Mouse (Mus musculus) ovary, postnatal 14 days (tissue): Measurements from ENCODE around the gene Wwox.

Source experiments
- DNase-seq: peaks from one replicate; pipeline ENCODE4 v3.0.0; 2022; ENCODE audit warnings: low spot score

Wwox gene

GRCm38 (mm10) chr8:114870410-114870809, 431.0 kb downstream of the Wwox start:
- DNase-seq, result no peak

- DNase-seq, result no peak
Observed at GRCm38 (mm10) chr8:114872491-114872890, 433.0 kb downstream of the Wwox start.

- DNase-seq, result no peak
Observed at GRCm38 (mm10) chr8:114875161-114875560, 435.7 kb downstream of the Wwox start.

GRCm38 (mm10) chr8:114876161-114876611, 436.7 kb downstream of the Wwox start:
- no peak for DNase-seq

GRCm38 (mm10) chr8:114876696-114877206, 437.3 kb downstream of the Wwox start:
- DNase-seq, result no peak

GRCm38 (mm10) chr8:114877234-114877633, 437.8 kb downstream of the Wwox start:
- no peak for DNase-seq

- no peak for DNase-seq
Observed at GRCm38 (mm10) chr8:114878449-114879276, 439.2 kb downstream of the Wwox start.

GRCm38 (mm10) chr8:114879277-114879568, 439.8 kb downstream of the Wwox start:
- no peak for DNase-seq

- no peak for DNase-seq
Observed at GRCm38 (mm10) chr8:114879678-114880077, 440.2 kb downstream of the Wwox start.

- DNase-seq, result no peak
Observed at GRCm38 (mm10) chr8:114880475-114881135, 441.1 kb downstream of the Wwox start.

GRCm38 (mm10) chr8:114881891-114882401, 442.5 kb downstream of the Wwox start:
- no peak for DNase-seq

- no peak for DNase-seq
Observed at GRCm38 (mm10) chr8:114882504-114882903, 443.0 kb downstream of the Wwox start.

- DNase-seq, result no peak
Observed at GRCm38 (mm10) chr8:114882936-114883606, 443.6 kb downstream of the Wwox start.

GRCm38 (mm10) chr8:114883967-114884366, 444.5 kb downstream of the Wwox start:
- no peak for DNase-seq

- no peak for DNase-seq
Observed at GRCm38 (mm10) chr8:114885026-114885592, 445.7 kb downstream of the Wwox start.

GRCm38 (mm10) chr8:114888388-114888787, 448.9 kb downstream of the Wwox start:
- DNase-seq, result no peak

- DNase-seq, result no peak
Observed at GRCm38 (mm10) chr8:114889578-114890374, 450.3 kb downstream of the Wwox start.

GRCm38 (mm10) chr8:114890478-114890877, 451.0 kb downstream of the Wwox start:
- DNase-seq, result no peak

- no peak for DNase-seq
Observed at GRCm38 (mm10) chr8:114891252-114891651, 451.8 kb downstream of the Wwox start.

- no peak for DNase-seq
Observed at GRCm38 (mm10) chr8:114897432-114897831, 458.0 kb downstream of the Wwox start.

- no peak for DNase-seq
Observed at GRCm38 (mm10) chr8:114899157-114899556, 459.7 kb downstream of the Wwox start.
